Mouse (Mus musculus) lung, embryonic 16.5 days (tissue): ENCODE results near the gene Olfr146. TPM values are rescaled to one million over a fixed set of nuclear protein-coding genes. Genes with fewer than 3 reads are reported as not detected.

Experiments
- ATAC-seq: fragments of 200-750 bp; cut with Nextera tagmentation; 2 replicates; pipeline ENCODE4 v1.8.0; 2017; ENCODE audit warnings: low read depth, mild to moderate bottlenecking, moderate library complexity
- H3K27ac ChIP-seq: fragments of 300-500 bp; sonication (generic); 2 replicates; pipeline ENCODE4 v1.5.1; 2014; ENCODE audit warnings: mild to moderate bottlenecking, control low read depth, low read length
- H3K27me3 ChIP-seq: fragments of 300-500 bp; sonication (generic); 2 replicates; pipeline ENCODE4 v1.6.1; 2014; ENCODE audit warnings: low read depth, low read length, mixed read lengths; ENCODE audit not compliant: control insufficient read depth, insufficient read depth
- H3K36me3 ChIP-seq: fragments of 300-500 bp; sonication (generic); 2 replicates; pipeline ENCODE4 v1.6.1; 2014; ENCODE audit warnings: low read length; ENCODE audit not compliant: control insufficient read depth, insufficient read depth
- H3K4me1 ChIP-seq: fragments of 300-500 bp; sonication (generic); replicated peaks from 2 replicates; pipeline ENCODE4 v1.6.1; 2014; ENCODE audit warnings: low read length, mixed read lengths; ENCODE audit not compliant: control insufficient read depth, insufficient read depth
- H3K4me2 ChIP-seq: fragments of 300-500 bp; sonication (generic); 2 replicates; pipeline ENCODE4 v1.6.1; 2014; ENCODE audit warnings: low read depth, low read length, control low read depth
- H3K4me3 ChIP-seq: fragments of 300-500 bp; sonication (generic); 2 replicates; pipeline ENCODE4 v1.5.1; 2014; ENCODE audit warnings: mild to moderate bottlenecking, low read length, control low read depth
- H3K9ac ChIP-seq: fragments of 300-500 bp; sonication (generic); 2 replicates; pipeline ENCODE4 v1.6.1; 2014; ENCODE audit warnings: low read length, control low read depth
- H3K9me3 ChIP-seq: fragments of 300-500 bp; sonication (generic); 2 replicates; pipeline ENCODE4 v1.6.1; 2016; ENCODE audit warnings: low read length; ENCODE audit not compliant: control insufficient read depth
- WGBS: fragments of 180-500 bp; shearing (Covaris S2); extraction: QIAGEN DNeasy Blood & Tissue Kit; methylation state at CpG from one replicate; pipeline ENCODE4 v1.1.7; 2014; 5-methylcytosine and 5-hydroxymethylcytosine counted together
- microRNA-seq: library from miRNA; unstranded; fragments of <30 nt; microRNA quantifications from one replicate; pipeline ENCODE4, GENCODE M21; 2016
- polyA plus RNA-seq: library from polyadenylated mRNA; unstranded; fragments of >200 nt; fragmentation: Nextera tagmentation; extraction: Ambion mirVana; gene quantifications from 2 replicates; pipeline ENCODE4 v1.2.1, GENCODE M21; 2015

The Olfr146 gene
- not detected in 2 replicates for polyA plus RNA-seq

- H3K4me1 ChIP-seq = no peaks in the 10 kb centered on the region
- no peaks in the 10 kb centered on the region for H3K27me3 ChIP-seq
- WGBS = 63% methylated on average over 1 of the region's 1 CpGs
- H3K9me3 ChIP-seq = no peaks in the 10 kb centered on the region; the same call in 1 of the 2 replicates
- H3K4me3 ChIP-seq = no peak within 1 kb of the TSS
- no peaks in the 10 kb centered on the region for H3K36me3 ChIP-seq
- no peak within 1 kb of the TSS for H3K4me2 ChIP-seq
- ATAC-seq = no peak
- H3K9ac ChIP-seq = no peak within 1 kb of the TSS
- H3K27ac ChIP-seq = no peak within 1 kb of the TSS
These were observed at the start of gene Olfr146 for GRCm38 (mm10) chr9:39023277-39023676. TSS of gene Olfr146 (minus strand) at chr9:39023377.

- WGBS = 68% methylated on average over 1 of the region's 1 CpGs
- ATAC-seq = no peak
- H3K27ac ChIP-seq = no peak within 1 kb of the TSS
These were observed 41.7 kb upstream of the Olfr146 start, which contains the start of gene Olfr937 for GRCm38 (mm10) chr9:39064851-39065250. TSS of gene Olfr937 (minus strand) at chr9:39064951.

GRCm38 (mm10) chr9:38999583-38999982 is 23.6 kb downstream of the Olfr146 start, which contains the start of gene Olfr935:
TSS of gene Olfr935 (minus strand) at chr9:38999683.
- H3K9me3 ChIP-seq = no peaks in the 10 kb centered on the region; the same call in 1 of the 2 replicates
- WGBS = 64% methylated on average over 2 of the region's 2 CpGs

More at GRCm38 (mm10) chr9:39064851-39065250, 41.7 kb upstream of the Olfr146 start, which contains the start of gene Olfr937:
- Histone ChIP-seq H3K36me3 (no peaks in the 10 kb centered on the region), H3K9ac (no peak within 1 kb of the TSS), H3K4me1 (no peaks in the 10 kb centered on the region), H3K4me3 (no peak within 1 kb of the TSS), H3K9me3 (no peaks in the 10 kb centered on the region), H3K27me3 (no peaks in the 10 kb centered on the region), H3K4me2 (no peak within 1 kb of the TSS)

GRCm38 (mm10) chr9:38988215-38988614 is 35.0 kb downstream of the Olfr146 start, which contains the start of gene Olfr934:
TSS of gene Olfr934 (minus strand) at chr9:38988315.
- ATAC-seq = no peak
- Histone ChIP-seq H3K4me2 (no peak within 1 kb of the TSS), H3K27ac (no peak within 1 kb of the TSS), H3K4me1 (no peaks in the 10 kb centered on the region), H3K4me3 (no peak within 1 kb of the TSS), H3K27me3 (no peaks in the 10 kb centered on the region), H3K9ac (no peak within 1 kb of the TSS), H3K9me3 (no peaks in the 10 kb centered on the region), H3K36me3 (no peaks in the 10 kb centered on the region)
- 89% methylated on average over 2 of the region's 2 CpGs for WGBS

More at GRCm38 (mm10) chr9:38999583-38999982, 23.6 kb downstream of the Olfr146 start, which contains the start of gene Olfr935:
- no peak within 1 kb of the TSS for H3K9ac ChIP-seq
- no peaks in the 10 kb centered on the region for H3K4me1 ChIP-seq
- no peaks in the 10 kb centered on the region for H3K27me3 ChIP-seq
- H3K4me3 ChIP-seq = no peak within 1 kb of the TSS
- no peak for ATAC-seq
- H3K36me3 ChIP-seq = no peaks in the 10 kb centered on the region
- H3K27ac ChIP-seq = no peak within 1 kb of the TSS
- no peak within 1 kb of the TSS for H3K4me2 ChIP-seq

GRCm38 (mm10) chr9:38972013-38972412 is 51.2 kb downstream of the Olfr146 start, which contains the start of gene Olfr933:
TSS of gene Olfr933 (plus strand) at chr9:38972313.
- H3K4me3 ChIP-seq = no peak within 1 kb of the TSS
- 71% methylated on average over 4 of the region's 4 CpGs for WGBS
- H3K4me1 ChIP-seq = no peaks in the 10 kb centered on the region
- no peaks in the 10 kb centered on the region for H3K9me3 ChIP-seq
- ATAC-seq = no peak
- no peaks in the 10 kb centered on the region for H3K27me3 ChIP-seq
- no peak within 1 kb of the TSS for H3K4me2 ChIP-seq
- no peaks in the 10 kb centered on the region for H3K36me3 ChIP-seq
- H3K27ac ChIP-seq = no peak within 1 kb of the TSS
- H3K9ac ChIP-seq = no peak within 1 kb of the TSS

Small RNA genes lying within 50 kb of the gene (microRNA-seq; reads per million reads assigned to microRNA genes)
- not detected for gene Gm25529

Other genes with a start within 250 kb of the Olfr146 start
- not detected in 2 replicates for gene Olfr922, start 208.8 kb downstream of the Olfr146 start, polyA plus RNA-seq
- not detected in 2 replicates for gene Olfr923, start 196.8 kb downstream of the Olfr146 start, polyA plus RNA-seq
- gene Olfr924, start 178.9 kb downstream of the Olfr146 start, polyA plus RNA-seq = not detected in 2 replicates
- gene Olfr26, start 168.3 kb downstream of the Olfr146 start, polyA plus RNA-seq = not detected in 2 replicates
- not detected in 2 replicates for gene Olfr926, start 146.3 kb downstream of the Olfr146 start, polyA plus RNA-seq
- not detected in 2 replicates for gene Olfr930, start 93.6 kb downstream of the Olfr146 start, polyA plus RNA-seq
- gene Olfr933, start 51.1 kb downstream of the Olfr146 start, polyA plus RNA-seq = not detected in 2 replicates
- not detected in 2 replicates for gene Olfr934, start 35.1 kb downstream of the Olfr146 start, polyA plus RNA-seq
- gene Olfr935, start 23.7 kb downstream of the Olfr146 start, polyA plus RNA-seq = not detected in 2 replicates
- gene Olfr937, start 41.6 kb upstream of the Olfr146 start, polyA plus RNA-seq = not detected in 2 replicates
- not detected in 2 replicates for gene Olfr938, start 55.5 kb upstream of the Olfr146 start, polyA plus RNA-seq
- gene Olfr27, start 104.8 kb upstream of the Olfr146 start, polyA plus RNA-seq = not detected in 2 replicates
- not detected in 2 replicates for gene Olfr943, start 142.9 kb upstream of the Olfr146 start, polyA plus RNA-seq
- gene Olfr944, start 178.5 kb upstream of the Olfr146 start, polyA plus RNA-seq = not detected in 2 replicates
- gene Olfr1537, start 226.6 kb upstream of the Olfr146 start, polyA plus RNA-seq = not detected in 2 replicates